Mouse (Mus musculus): ENCODE measurements around the gene Lrrc75a. TPM values are rescaled to one million over a fixed set of nuclear protein-coding genes. Genes with fewer than 3 reads are reported as not detected.

The Lrrc75a gene
- polyA plus RNA-seq, 1 experiment from 2014 or later: 15.9 TPM

GRCm38 (mm10) chr11:62601732-62602618 is 46.3 kb downstream of the Lrrc75a start:
- peak overlapping the region; percentile 89 for H3K4me2 ChIP-seq (replicated peaks)
- H3K9ac ChIP-seq: peak overlapping the region; percentile 81
- H3K4me1 ChIP-seq: peaks cover 35% of the 10 kb centered on the region
- H3K9me3 ChIP-seq: no peaks in the 10 kb centered on the region
- peak overlapping the region; percentile 66 for H3K4me3 ChIP-seq
- 12% methylated on average over 17 of the region's 17 CpGs for WGBS
- H3K27me3 ChIP-seq (replicated peaks): no peaks in the 10 kb centered on the region
- H3K27ac ChIP-seq: peak overlapping the region; percentile 77
- ATAC-seq (ENCODE audit: low FRiP score, low read depth): 0 out of 2 replicates have a peak, but pooled peaks have one; percentile 4
- peaks cover 32% of the 10 kb centered on the region for H3K36me3 ChIP-seq

GRCm38 (mm10) chr11:62598571-62598970 is 49.8 kb downstream of the Lrrc75a start:
- H3K4me3 ChIP-seq: no peak overlapping the region
- peaks cover 11% of the 10 kb centered on the region; the same call in 1 of the 2 replicates for H3K4me1 ChIP-seq
- 81% methylated on average over 4 of the region's 4 CpGs for whole genome bisulfite sequencing
- H3K27me3 ChIP-seq (replicated peaks): no peaks in the 10 kb centered on the region
- H3K9ac ChIP-seq: 0 out of 2 replicates have a peak overlapping the region, but pooled peaks have one; percentile 38
- no peak overlapping the region for H3K27ac ChIP-seq
- H3K9me3 ChIP-seq: no peaks in the 10 kb centered on the region
- no peak overlapping the region for H3K4me2 ChIP-seq (replicated peaks)
- no peak for ATAC-seq (ENCODE audit: low FRiP score, low read depth)
- no peaks in the 10 kb centered on the region for H3K36me3 ChIP-seq

- Histone ChIP-seq H3K27ac (no peak overlapping the region), H3K27me3 (replicated peaks) (no peaks in the 10 kb centered on the region), H3K9ac (no peak overlapping the region), H3K4me2 (replicated peaks) (no peak overlapping the region), H3K4me1 (no peaks in the 10 kb centered on the region), H3K36me3 (0 out of 2 replicates have a peak, but pooled peaks cover 2% of the 10 kb centered on the region), H3K9me3 (no peaks in the 10 kb centered on the region), H3K4me3 (no peak overlapping the region)
- no peak for ATAC-seq (ENCODE audit: low FRiP score, low read depth)
- WGBS: 84% methylated on average over 8 of the region's 8 CpGs
These were observed 56.3 kb downstream of the Lrrc75a start for GRCm38 (mm10) chr11:62591904-62592575.

- H3K27ac ChIP-seq: no peak overlapping the region
- 92% methylated on average over 2 of the region's 2 CpGs for WGBS
- no peak for ATAC-seq (ENCODE audit: low FRiP score, low read depth)
These were observed 57.3 kb downstream of the Lrrc75a start for GRCm38 (mm10) chr11:62591026-62591425.

GRCm38 (mm10) chr11:62589391-62589790 is 58.9 kb downstream of the Lrrc75a start:
- Histone ChIP-seq H3K4me3 (no peak overlapping the region), H3K27me3 (replicated peaks) (no peaks in the 10 kb centered on the region), H3K36me3 (0 out of 2 replicates have a peak, but pooled peaks cover 2% of the 10 kb centered on the region), H3K4me2 (replicated peaks) (no peak overlapping the region), H3K4me1 (no peaks in the 10 kb centered on the region), H3K9me3 (no peaks in the 10 kb centered on the region), H3K27ac (no peak overlapping the region), H3K9ac (no peak overlapping the region)
- 83% methylated on average over 10 of the region's 10 CpGs for WGBS
- ATAC-seq (ENCODE audit: low FRiP score, low read depth): no peak

More at GRCm38 (mm10) chr11:62591026-62591425, 57.3 kb downstream of the Lrrc75a start:
- H3K4me3 ChIP-seq: no peak overlapping the region
- H3K27me3 ChIP-seq (replicated peaks): no peaks in the 10 kb centered on the region
- H3K9ac ChIP-seq: no peak overlapping the region
- no peak overlapping the region for H3K4me2 ChIP-seq (replicated peaks)
- H3K9me3 ChIP-seq: no peaks in the 10 kb centered on the region
- H3K4me1 ChIP-seq: no peaks in the 10 kb centered on the region
- H3K36me3 ChIP-seq: 0 out of 2 replicates have a peak, but pooled peaks cover 2% of the 10 kb centered on the region

GRCm38 (mm10) chr11:62587034-62587433 is 61.3 kb downstream of the Lrrc75a start:
- WGBS: 85% methylated on average over 5 of the region's 5 CpGs
- no peak overlapping the region for H3K9ac ChIP-seq
- H3K4me1 ChIP-seq: no peaks in the 10 kb centered on the region
- no peak overlapping the region for H3K4me2 ChIP-seq (replicated peaks)
- no peak overlapping the region for H3K4me3 ChIP-seq
- H3K9me3 ChIP-seq: no peaks in the 10 kb centered on the region
- ATAC-seq (ENCODE audit: low FRiP score, low read depth): no peak
- H3K27me3 ChIP-seq (replicated peaks): no peaks in the 10 kb centered on the region
- 0 out of 2 replicates have a peak, but pooled peaks cover 2% of the 10 kb centered on the region for H3K36me3 ChIP-seq
- no peak overlapping the region for H3K27ac ChIP-seq

GRCm38 (mm10) chr11:62584671-62585206 is 63.6 kb downstream of the Lrrc75a start:
- Histone ChIP-seq H3K36me3 (0 out of 2 replicates have a peak, but pooled peaks cover 2% of the 10 kb centered on the region), H3K4me1 (no peaks in the 10 kb centered on the region), H3K9me3 (no peaks in the 10 kb centered on the region), H3K4me3 (no peak overlapping the region), H3K27ac (no peak overlapping the region), H3K4me2 (replicated peaks) (no peak overlapping the region), H3K27me3 (replicated peaks) (no peaks in the 10 kb centered on the region), H3K9ac (no peak overlapping the region)
- WGBS: 80% methylated on average over 9 of the region's 9 CpGs
- ATAC-seq (ENCODE audit: low FRiP score, low read depth): no peak

GRCm38 (mm10) chr11:62583031-62583430 is 65.3 kb downstream of the Lrrc75a start:
- no peak overlapping the region for H3K4me2 ChIP-seq (replicated peaks)
- no peak for ATAC-seq (ENCODE audit: low FRiP score, low read depth)
- no peaks in the 10 kb centered on the region for H3K27me3 ChIP-seq (replicated peaks)
- H3K36me3 ChIP-seq: 0 out of 2 replicates have a peak, but pooled peaks cover 2% of the 10 kb centered on the region
- H3K4me3 ChIP-seq: no peak overlapping the region
- no peaks in the 10 kb centered on the region for H3K9me3 ChIP-seq
- no peak overlapping the region for H3K27ac ChIP-seq
- 75% methylated on average over 6 of the region's 6 CpGs for WGBS
- no peak overlapping the region for H3K9ac ChIP-seq
- H3K4me1 ChIP-seq: no peaks in the 10 kb centered on the region

- peaks cover 9% of the 10 kb centered on the region for H3K4me1 ChIP-seq
- 67% methylated on average over 16 of the region's 16 CpGs for WGBS
- no peak overlapping the region for H3K27ac ChIP-seq
- H3K27me3 ChIP-seq (replicated peaks): peaks cover 9% of the 10 kb centered on the region
- ATAC-seq (ENCODE audit: low FRiP score, low read depth): no peak
- H3K9ac ChIP-seq: peak overlapping the region; percentile 60
- H3K4me3 ChIP-seq: peak overlapping the region; percentile 49
- H3K4me2 ChIP-seq (replicated peaks): peak overlapping the region; percentile 99
- no peaks in the 10 kb centered on the region for H3K9me3 ChIP-seq
- H3K36me3 ChIP-seq: no peaks in the 10 kb centered on the region
These were observed 71.7 kb downstream of the Lrrc75a start for GRCm38 (mm10) chr11:62576530-62577152.

GRCm38 (mm10) chr11:62575659-62576438 is 72.5 kb downstream of the Lrrc75a start:
- peaks cover 9% of the 10 kb centered on the region for H3K27me3 ChIP-seq (replicated peaks)
- H3K4me2 ChIP-seq (replicated peaks): peak overlapping the region; percentile 99
- peak; percentile 76 for ATAC-seq (ENCODE audit: low FRiP score, low read depth)
- H3K36me3 ChIP-seq: no peaks in the 10 kb centered on the region
- no peaks in the 10 kb centered on the region for H3K9me3 ChIP-seq
- H3K27ac ChIP-seq: no peak overlapping the region
- peaks cover 9% of the 10 kb centered on the region for H3K4me1 ChIP-seq
- H3K9ac ChIP-seq: peak overlapping the region; percentile 60
- peak overlapping the region; percentile 49 for H3K4me3 ChIP-seq
- WGBS: 5% methylated on average over 27 of the region's 27 CpGs

- Histone ChIP-seq H3K4me1 (peaks cover 9% of the 10 kb centered on the region), H3K4me2 (replicated peaks) (peak overlapping the region; percentile 99), H3K9ac (peak overlapping the region; percentile 60), H3K27me3 (replicated peaks) (peaks cover 9% of the 10 kb centered on the region), H3K36me3 (no peaks in the 10 kb centered on the region), H3K27ac (no peak overlapping the region), H3K4me3 (peak overlapping the region; percentile 49), H3K9me3 (no peaks in the 10 kb centered on the region)
- 3% methylated on average over 9 of the region's 9 CpGs for WGBS
- peak; percentile 78 for ATAC-seq (ENCODE audit: low FRiP score, low read depth)
These were observed 73.0 kb downstream of the Lrrc75a start for GRCm38 (mm10) chr11:62575297-62575658.
